Mouse (Mus musculus): ENCODE data around the gene Khnyn.

GRCm38 (mm10) chr14:55883149-55883661, 1.5 kb upstream of the Khnyn start:
- TF ChIP-seq CTCF (IDR thresholded peaks at IDR 0.05) (no peak), EP300 (IDR thresholded peaks at IDR 0.05) (no peak)

Data from lung, postnatal 0 days (tissue).